Mouse (Mus musculus) Patski (cell line): ENCODE measurements around the gene Hsf4. TPM values are rescaled to one million over a fixed set of nuclear protein-coding genes. Genes with fewer than 3 reads are reported as not detected.
"Not testable (repeated sequence)": the region's sequence is repeated elsewhere in the genome, so short reads cannot be mapped to it uniquely, and the experiment has no call there.

Experiments used
- ATAC-seq: fragments of 100-300 bp; one replicate; pipeline ENCODE4 v1.8.0; 2021
- CTCF ChIA-PET: fragments of 350-600 bp; sonication (Branson Sonifier 250); formaldehyde crosslinking; loops from one replicate; lab custom pipeline; 2022; ENCODE audit warnings: inconsistent platforms; lab: Charles Lee
- POLR2A ChIA-PET: fragments of 350-600 bp; sonication (Branson Sonifier 250); formaldehyde crosslinking; loops from one replicate; lab custom pipeline; 2022; ENCODE audit warnings: antibody characterized with exemption, inconsistent platforms; lab: Charles Lee
- DNase-seq: peaks from one replicate; pipeline ENCODE4 v3.0.0-alpha.2; 2011; ENCODE audit warnings: low read depth, low spot score
- H3K27me3 ChIP-seq: fragments of 371-371 bp; one replicate; pipeline ENCODE4 v1.5.1; 2021
- CTCF ChIP-seq: fragments of 100-300 bp; IDR thresholded peaks from one replicate; pipeline ENCODE4 v1.5.1; 2021
- in situ Hi-C: fragments of 300-500 bp; cut with MboI; formaldehyde crosslinking; loops from 3 replicates; pipeline ENCODE4 v1.11.1; 2018; ENCODE audit warnings: low pct_unique_long_range_greater_than_20kb, mixed read lengths
- polyA plus RNA-seq: library from polyadenylated mRNA; unstranded; gene quantifications from one replicate; pipeline ENCODE4 v1.2.3, GENCODE M21; 2021

Hsf4 gene
- polyA plus RNA-seq: 0.12 TPM

DNA sequence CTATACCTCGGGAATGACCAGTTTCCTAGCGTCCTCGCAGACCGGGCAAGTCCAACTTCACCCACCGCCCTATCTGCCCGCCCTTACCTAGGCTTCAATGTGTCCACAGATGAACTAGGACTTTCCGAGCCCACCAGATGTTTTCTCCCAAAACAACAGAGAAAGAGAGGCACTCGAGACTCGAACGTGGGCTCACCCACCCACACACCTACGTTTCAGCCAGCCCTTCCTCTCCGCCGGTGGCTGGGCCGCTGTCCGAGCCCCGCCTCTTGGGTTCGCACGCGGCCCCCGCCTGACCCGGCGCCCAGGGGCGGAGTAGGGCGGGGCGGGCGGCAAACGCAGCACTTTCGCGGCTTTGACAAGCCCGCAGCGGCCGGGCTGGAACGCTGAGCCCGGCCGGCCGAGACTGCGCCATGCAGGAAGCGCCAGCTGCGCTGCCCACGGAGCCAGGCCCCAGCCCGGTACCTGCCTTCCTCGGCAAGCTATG, at the start of gene Hsf4:
TSS of gene Hsf4 (plus strand) at position 341 of the 487 bp plus-strand sequence.
- in situ Hi-C loops: no loop called here
- POLR2A ChIA-PET: no interaction called here
- CTCF ChIA-PET: no interaction called here
- no peak for ATAC-seq
- DNase-seq: no peak
- no peak for TF ChIP-seq CTCF
- H3K27me3 ChIP-seq: no peaks in the 10 kb centered on the region

DNA sequence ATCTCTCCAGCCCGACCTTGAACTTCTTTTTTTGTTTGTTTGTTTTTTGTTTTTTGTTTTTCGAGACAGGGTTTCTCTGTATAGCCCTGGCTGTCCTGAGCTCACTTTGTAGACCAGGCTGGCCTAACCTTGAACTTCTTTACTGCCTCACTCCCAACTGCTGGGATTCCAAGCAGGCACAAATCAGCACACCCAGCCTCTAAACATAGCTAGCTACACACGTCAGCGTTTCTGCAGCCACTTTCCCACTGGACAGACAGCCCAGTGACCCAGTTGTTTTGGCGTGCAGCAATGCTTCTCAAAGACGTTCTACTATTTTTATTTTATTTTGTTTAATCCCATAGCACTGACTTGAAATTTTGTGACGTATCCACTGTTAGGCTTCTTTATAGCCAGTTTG, 45.8 kb upstream of the Hsf4 start:
- CTCF ChIA-PET: interaction anchor here (1.1 to 1.5 kb wide), 5 partner anchors 14 to 72 kb away, joined by 3 to 5 read pairs (median 3); partner anchors contain the start of gene Exoc3l
- TF ChIP-seq CTCF: no peak
- DNase-seq: no peak
- no peaks in the 10 kb centered on the region for H3K27me3 ChIP-seq
- in situ Hi-C loops: no loop called here
- ATAC-seq: no peak
- POLR2A ChIA-PET: interaction anchor here (0.9 to 1.3 kb wide), 3 partner anchors 14 to 94 kb away, joined by 3 read pairs; no protein-coding TSS in a partner anchor

DNA sequence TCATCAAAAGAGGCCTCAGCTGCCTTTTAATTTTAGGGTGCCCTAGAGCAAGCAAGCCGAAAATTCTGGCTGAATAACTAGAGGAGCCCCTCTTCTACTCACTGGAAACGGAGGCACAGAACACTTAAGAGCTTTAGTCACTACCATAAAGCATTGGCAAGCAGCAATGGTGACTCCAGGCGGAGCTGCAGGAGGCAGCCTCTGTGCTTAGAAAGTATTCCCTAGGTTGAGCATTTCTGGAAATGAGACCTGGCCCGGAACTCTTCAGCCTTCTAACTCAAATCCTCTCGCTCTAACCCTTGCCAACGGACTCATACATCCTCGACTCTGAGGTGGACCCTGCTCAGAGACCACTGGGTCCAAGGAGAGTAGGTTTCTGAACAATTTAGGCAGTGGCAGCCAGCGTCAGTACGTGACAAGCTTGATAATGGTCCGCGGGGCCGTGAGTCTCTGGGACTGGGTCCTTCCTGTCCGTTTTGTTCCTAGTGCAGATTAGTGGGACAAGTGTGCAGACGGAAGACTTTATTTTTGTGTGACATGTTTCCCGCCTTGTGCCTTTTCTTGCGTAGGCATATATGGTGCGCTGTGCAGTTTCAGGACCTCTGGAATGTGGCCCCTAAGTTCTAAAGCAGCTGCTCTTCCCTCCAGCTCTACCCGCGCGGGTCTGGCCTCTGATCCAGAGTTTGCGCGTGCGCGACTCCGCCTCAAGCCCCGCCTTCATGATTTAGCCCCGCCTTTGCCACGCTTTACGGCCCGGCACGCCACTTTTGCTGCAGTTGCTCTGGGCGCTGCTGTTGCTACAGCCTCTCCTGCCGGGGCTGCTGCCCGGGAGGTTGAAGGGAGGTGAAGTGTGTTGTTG, 45.0 kb upstream of the Hsf4 start, which contains the start of gene D230025D16Rik:
TSS of gene D230025D16Rik (plus strand) at position 733 of the 859 bp plus-strand sequence.
- TF ChIP-seq CTCF: no peak
- ATAC-seq (peak; percentile 91), DNase-seq (peak; percentile 71)
- in situ Hi-C loops: no loop called here
- ChIA-PET CTCF (interaction anchor here (1.1 to 1.2 kb wide), 3 partner anchors 14 to 72 kb away, joined by 3 to 5 read pairs (median 3); partner anchors contain the start of gene Exoc3l), POLR2A (interaction anchor here (1.2 to 1.3 kb wide), 2 partner anchors 15 to 95 kb away, joined by 3 read pairs; no protein-coding TSS in a partner anchor)
- no peaks in the 10 kb centered on the region for H3K27me3 ChIP-seq

DNA sequence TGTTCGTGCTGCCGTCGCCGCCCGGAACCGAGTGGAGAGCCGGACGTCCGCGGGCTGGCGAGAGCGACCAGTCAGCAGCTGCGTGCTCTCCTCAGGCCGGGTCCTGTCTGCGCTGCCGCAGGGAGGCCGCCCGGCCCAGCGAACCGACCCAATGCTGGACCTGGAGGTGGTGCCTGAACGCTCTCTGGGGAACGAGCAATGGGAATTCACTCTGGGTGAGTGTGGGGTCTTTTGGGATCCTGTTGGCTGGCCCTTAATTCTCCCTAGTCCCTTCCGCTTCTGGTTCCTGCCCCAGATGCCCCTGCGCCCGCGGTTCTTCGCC, 44.4 kb upstream of the Hsf4 start:
- in situ Hi-C loops: no loop called here
- ChIA-PET CTCF (interaction anchor here (1.2 to 1.4 kb wide), 2 partner anchors 7 to 13 kb away, joined by 3 to 4 read pairs; no protein-coding TSS in a partner anchor), POLR2A (no interaction called here)
- ATAC-seq (no peak), DNase-seq (no peak)
- TF ChIP-seq CTCF: no peak
- no peaks in the 10 kb centered on the region for H3K27me3 ChIP-seq

DNA sequence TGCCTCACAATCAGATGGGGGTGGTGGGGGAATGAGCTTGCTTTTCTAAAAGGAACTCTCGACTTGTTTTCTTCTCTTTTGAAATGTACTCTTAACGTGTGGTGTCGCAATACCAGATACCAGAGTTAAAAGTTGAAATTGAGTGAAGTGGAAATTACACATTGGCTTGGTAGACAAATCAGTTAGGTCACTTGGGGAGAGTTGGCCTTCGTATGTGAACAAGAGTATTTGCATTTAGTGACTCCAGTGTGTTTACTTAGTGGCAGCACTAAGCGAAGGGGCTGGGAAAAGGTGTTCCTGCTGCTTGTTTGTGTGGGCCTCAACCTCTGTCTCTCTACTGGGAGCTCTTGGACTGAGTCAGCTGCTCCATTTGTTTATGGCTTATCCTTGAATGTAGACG, 43.7 kb upstream of the Hsf4 start:
- DNase-seq (no peak), ATAC-seq (no peak)
- no peak for TF ChIP-seq CTCF
- in situ Hi-C loops: no loop called here
- CTCF ChIA-PET: interaction anchor here (0.6 to 1.4 kb wide), 3 partner anchors 8 to 46 kb away, joined by 4 read pairs; no protein-coding TSS in a partner anchor
- H3K27me3 ChIP-seq: no peaks in the 10 kb centered on the region
- POLR2A ChIA-PET: interaction anchor here (0.5 to 0.6 kb wide), 2 partner anchors 41 to 589 kb away, joined by 3 read pairs; no protein-coding TSS in a partner anchor

DNA sequence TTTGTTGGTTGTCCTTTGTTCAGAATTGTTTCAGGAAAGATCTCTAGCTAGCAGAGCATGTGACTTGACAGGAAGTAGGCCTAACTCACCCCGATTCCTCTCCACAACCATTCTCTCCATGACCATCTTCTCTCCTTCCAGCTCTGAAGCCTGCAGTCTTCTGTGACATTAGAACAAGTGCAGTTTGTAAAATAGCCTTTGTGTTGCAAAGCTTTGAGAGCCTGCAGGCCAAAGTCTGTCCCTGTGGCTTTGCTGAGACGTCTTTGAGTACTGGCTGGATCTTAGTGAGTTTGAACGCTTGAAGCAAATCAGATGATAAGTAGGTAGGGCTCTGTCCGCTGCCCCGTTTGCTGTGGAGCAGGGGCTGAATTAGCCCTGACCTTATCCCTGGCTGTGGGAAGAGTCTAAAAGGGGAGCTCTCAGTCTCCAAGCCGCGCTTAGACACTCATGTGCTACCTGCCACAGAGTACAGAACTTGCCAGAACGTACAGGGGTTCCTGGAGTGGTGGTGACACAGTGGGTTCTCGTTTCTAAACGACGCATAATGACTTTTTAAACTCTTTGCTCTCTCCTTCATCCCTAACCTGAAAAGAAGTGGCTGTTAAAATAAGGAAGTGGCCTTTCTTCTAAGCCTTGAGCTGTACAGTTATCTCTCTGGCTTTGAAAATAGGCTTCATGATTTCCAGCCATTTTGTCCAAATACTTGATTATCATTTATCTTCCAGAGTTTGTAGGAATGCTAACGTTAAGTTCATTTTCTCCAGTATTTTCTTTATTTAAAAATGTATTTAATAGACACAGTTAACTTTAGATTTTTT, 37.9 kb upstream of the Hsf4 start:
- DNase-seq: no peak
- TF ChIP-seq CTCF: no peak
- no peak for ATAC-seq
- CTCF ChIA-PET: interaction anchor here (1.4 to 2.4 kb wide), 4 partner anchors 10 to 93 kb away, joined by 5 to 6 read pairs (median 6); no protein-coding TSS in a partner anchor
- H3K27me3 ChIP-seq: no peaks in the 10 kb centered on the region
- POLR2A ChIA-PET: no interaction called here
- in situ Hi-C loops: no loop called here

DNA sequence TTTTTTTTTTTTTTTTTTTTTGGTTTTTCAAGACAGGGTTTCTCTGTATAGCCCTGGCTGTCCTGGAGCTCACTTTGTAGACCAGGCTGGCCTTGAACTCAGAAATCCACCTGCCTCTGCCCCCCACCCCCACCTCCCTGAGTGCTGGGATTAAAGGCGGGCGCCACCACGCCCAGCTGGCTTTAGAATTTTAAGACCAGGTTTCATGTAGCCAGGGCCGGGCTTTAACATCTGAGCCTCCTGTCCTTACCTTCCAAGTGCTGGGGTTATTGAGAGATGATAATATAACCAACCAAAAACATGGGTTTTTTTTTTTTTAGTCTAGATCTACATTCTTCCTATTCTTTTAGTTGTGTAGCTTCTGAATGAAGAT, 37.3 kb upstream of the Hsf4 start:
- DNase-seq, POLR2A ChIA-PET: not testable (repeated sequence)
- CTCF ChIA-PET: interaction anchor here (1.4 to 2.0 kb wide), 3 partner anchors 14 to 21 kb away, joined by 4 to 6 read pairs (median 5); no protein-coding TSS in a partner anchor

DNA sequence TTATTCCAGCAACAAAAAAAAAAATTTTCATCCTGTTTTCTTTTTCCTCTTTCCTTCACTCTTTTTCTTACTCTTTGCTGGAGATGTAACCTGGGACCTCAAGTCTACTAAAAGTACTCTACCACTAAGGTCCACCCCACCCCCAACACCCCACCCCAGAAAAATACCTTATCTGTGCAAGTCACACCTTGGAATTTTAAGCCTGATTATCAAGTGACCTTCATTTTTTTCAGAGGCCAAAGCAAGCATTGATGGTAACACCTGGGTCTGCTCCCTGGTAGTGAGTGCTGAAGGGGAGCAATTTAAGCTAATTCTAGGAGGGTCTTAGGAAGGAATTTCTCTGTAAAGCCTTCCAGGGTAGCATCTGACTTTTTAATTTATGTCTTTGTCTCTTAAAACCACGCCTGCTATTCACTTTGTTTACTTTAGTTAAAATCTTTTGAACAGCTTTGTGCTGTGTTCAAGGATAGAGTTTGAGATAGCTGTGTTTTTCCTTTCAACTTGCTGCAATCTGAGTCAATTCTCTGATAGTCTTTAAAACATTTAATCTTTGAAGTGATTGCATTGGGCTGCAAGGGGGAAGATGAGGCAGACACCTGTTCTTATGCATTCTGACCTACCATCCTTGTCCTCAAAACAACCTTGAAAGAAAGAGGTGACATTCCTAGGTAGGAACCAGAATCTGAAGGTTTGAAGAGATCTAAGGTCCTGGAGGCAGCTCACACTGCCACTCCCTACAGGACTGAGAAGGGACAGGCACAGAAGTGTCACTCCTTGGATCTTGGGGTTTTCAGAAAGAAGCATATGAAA, 36.3 kb upstream of the Hsf4 start:
- no peaks in the 10 kb centered on the region for H3K27me3 ChIP-seq
- CTCF ChIA-PET: interaction anchor here (1.1 to 2.0 kb wide), 4 partner anchors 15 to 22 kb away, joined by 4 to 6 read pairs (median 4); partner anchors contain the start of gene B3gnt9
- DNase-seq (no peak), ATAC-seq (no peak)
- no peak for TF ChIP-seq CTCF
- POLR2A ChIA-PET: no interaction called here
- in situ Hi-C loops: no loop called here

More for the DNA sequence above, 37.3 kb upstream of the Hsf4 start:
- H3K27me3 ChIP-seq, ATAC-seq, in situ Hi-C loops: not testable (repeated sequence)

DNA sequence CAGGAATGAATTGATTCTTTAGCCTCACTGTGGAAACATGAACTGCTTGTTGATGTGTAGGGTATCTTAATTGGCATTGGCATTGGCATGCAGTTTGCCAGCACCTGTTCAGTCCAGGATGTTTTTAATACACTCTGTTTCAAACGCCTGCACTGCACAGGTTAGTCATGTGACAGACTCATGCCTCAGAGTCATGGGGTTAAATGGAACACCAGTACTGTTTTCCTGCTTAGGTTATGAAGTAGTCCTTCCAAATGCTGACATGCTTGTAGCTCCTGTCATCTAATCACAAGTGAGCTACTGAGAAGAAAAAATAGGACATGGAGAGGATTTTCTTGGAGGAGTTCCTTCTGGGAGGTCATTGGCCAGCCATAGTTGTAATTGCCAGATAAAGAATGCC, 34.4 kb upstream of the Hsf4 start:
- POLR2A ChIA-PET: no interaction called here
- ATAC-seq (no peak), DNase-seq (no peak)
- no peak for TF ChIP-seq CTCF
- in situ Hi-C loops: no loop called here
- CTCF ChIA-PET: interaction anchor here (1.0 kb wide), 1 partner anchor 12 kb away, joined by 3 read pairs; no protein-coding TSS in a partner anchor
- no peaks in the 10 kb centered on the region for H3K27me3 ChIP-seq
